Mouse (Mus musculus): Measurements from ENCODE around the gene Foxm1. TPM values are rescaled to one million over a fixed set of nuclear protein-coding genes. Genes with fewer than 3 reads are reported as not detected.

The Foxm1 gene
- polyA plus RNA-seq, 1 experiment from 2014 or later, result 50.9 TPM

DNA sequence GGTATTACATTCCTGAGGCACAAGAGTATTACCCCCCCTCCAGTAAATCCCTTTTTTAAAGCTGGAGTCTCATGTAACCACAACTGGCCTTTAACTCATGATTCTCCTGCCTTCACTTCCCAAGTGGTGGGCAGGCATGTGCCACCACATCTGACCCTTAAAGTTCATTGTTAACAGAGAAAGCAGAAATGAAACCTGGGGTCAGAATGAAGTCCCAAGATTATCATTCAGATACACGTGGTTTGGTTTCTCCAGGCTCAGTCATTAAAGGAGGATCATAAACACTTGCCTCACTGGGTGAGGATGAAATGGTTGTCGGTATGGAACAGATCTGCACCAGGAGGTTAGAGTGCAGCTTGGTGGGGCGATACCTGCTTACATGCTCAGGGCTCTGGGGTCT, 18.5 kb downstream of the Foxm1 start:
- H3K27me3 ChIP-seq (ENCODE audit: control insufficient read depth, insufficient read depth, low read length), result no peaks in the 10 kb centered on the region
- no peak overlapping the region for H3K9ac ChIP-seq (ENCODE audit: low read length)
- H3K36me3 ChIP-seq (ENCODE audit: control insufficient read depth, insufficient read depth, low read length), result no peaks in the 10 kb centered on the region
- H3K4me1 ChIP-seq (ENCODE audit: control insufficient read depth, insufficient read depth, low read length), result no peaks in the 10 kb centered on the region
- H3K27ac ChIP-seq (replicated peaks; ENCODE audit: low read depth, low read length), result no peak overlapping the region
- H3K4me2 ChIP-seq (ENCODE audit: low read depth, severe bottlenecking), result no peak overlapping the region
- no peak overlapping the region for H3K4me3 ChIP-seq (ENCODE audit: low read depth, low read length)
- DNase-seq (ENCODE audit: low spot score) (no peak), ATAC-seq (ENCODE audit: insufficient number of reproducible peaks, low FRiP score, low TSS enrichment, low read depth) (no peak)
- WGBS, result 61% methylated on average over 3 of the region's 3 CpGs
- H3K9me3 ChIP-seq (ENCODE audit: control insufficient read depth, low read length), result no peaks in the 10 kb centered on the region

DNA sequence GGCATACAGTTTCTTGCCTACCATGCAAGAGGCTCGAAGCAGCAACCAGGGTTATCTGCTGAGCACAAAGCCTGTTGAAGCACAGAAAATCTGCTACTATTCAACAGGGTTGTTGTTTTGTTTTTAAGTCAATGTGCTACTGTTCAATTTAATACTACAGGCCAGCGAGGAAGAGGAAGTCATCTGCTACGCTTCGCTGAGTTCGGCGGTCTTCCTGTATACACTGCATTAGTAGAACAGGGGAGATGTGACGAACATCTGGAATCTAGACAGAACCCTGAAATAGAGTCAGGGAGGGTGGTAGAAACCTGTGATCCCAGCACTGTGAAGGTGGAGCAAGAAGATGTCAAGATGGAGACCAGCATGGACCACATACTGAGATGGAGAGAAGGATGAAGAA, 21.0 kb downstream of the Foxm1 start:
- no peak overlapping the region for H3K4me3 ChIP-seq (ENCODE audit: low read depth, low read length)
- no peaks in the 10 kb centered on the region for H3K36me3 ChIP-seq (ENCODE audit: control insufficient read depth, insufficient read depth, low read length)
- H3K4me2 ChIP-seq (ENCODE audit: low read depth, severe bottlenecking), result no peak overlapping the region
- no peak for ATAC-seq (ENCODE audit: insufficient number of reproducible peaks, low FRiP score, low TSS enrichment, low read depth)
- H3K4me1 ChIP-seq (ENCODE audit: control insufficient read depth, insufficient read depth, low read length), result no peaks in the 10 kb centered on the region
- H3K9ac ChIP-seq (ENCODE audit: low read length), result no peak overlapping the region
- H3K27me3 ChIP-seq (ENCODE audit: control insufficient read depth, insufficient read depth, low read length), result no peaks in the 10 kb centered on the region
- H3K27ac ChIP-seq (replicated peaks; ENCODE audit: low read depth, low read length), result no peak overlapping the region
- no peak for DNase-seq (ENCODE audit: low spot score)
- H3K9me3 ChIP-seq (ENCODE audit: control insufficient read depth, low read length), result no peaks in the 10 kb centered on the region
- WGBS, result 81% methylated on average over 7 of the region's 7 CpGs

- WGBS, result 87% methylated on average over 1 of the region's 1 CpGs
- Histone ChIP-seq H3K27ac (replicated peaks; ENCODE audit: low read depth, low read length) (no peak overlapping the region), H3K4me2 (ENCODE audit: low read depth, severe bottlenecking) (no peak overlapping the region), H3K27me3 (ENCODE audit: control insufficient read depth, insufficient read depth, low read length) (no peaks in the 10 kb centered on the region), H3K9ac (ENCODE audit: low read length) (no peak overlapping the region), H3K36me3 (ENCODE audit: control insufficient read depth, insufficient read depth, low read length) (no peaks in the 10 kb centered on the region), H3K9me3 (ENCODE audit: control insufficient read depth, low read length) (no peaks in the 10 kb centered on the region), H3K4me1 (ENCODE audit: control insufficient read depth, insufficient read depth, low read length) (no peaks in the 10 kb centered on the region), H3K4me3 (ENCODE audit: low read depth, low read length) (no peak overlapping the region)
- DNase-seq (ENCODE audit: low spot score), result no peak
- no peak for ATAC-seq (ENCODE audit: insufficient number of reproducible peaks, low FRiP score, low TSS enrichment, low read depth)
Observed at GRCm38 (mm10) chr6:128385026-128385425, 22.3 kb downstream of the Foxm1 start.

DNA sequence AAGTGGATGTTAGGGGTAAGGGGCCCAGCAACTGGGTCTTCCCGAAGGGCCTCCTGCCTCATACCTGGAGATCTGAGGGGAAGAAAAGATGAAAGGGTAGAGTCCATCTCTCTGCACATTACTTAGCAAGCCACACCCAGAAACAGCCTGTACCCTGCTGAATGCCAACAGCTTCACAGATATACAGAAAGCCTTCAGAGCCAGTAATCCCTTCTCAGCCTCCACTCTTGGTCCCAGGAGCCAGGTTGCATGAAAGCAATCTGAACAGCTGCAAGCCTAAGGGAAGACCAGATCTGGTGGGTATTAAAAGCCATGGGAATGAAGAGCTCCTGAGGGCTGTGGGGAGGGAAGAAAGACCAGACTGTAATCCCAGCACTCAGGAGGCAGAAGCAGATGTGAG, 26.4 kb downstream of the Foxm1 start:
- 87% methylated on average over 1 of the region's 1 CpGs for WGBS
- H3K9ac ChIP-seq (ENCODE audit: low read length), result no peak overlapping the region
- H3K27me3 ChIP-seq (ENCODE audit: control insufficient read depth, insufficient read depth, low read length), result no peaks in the 10 kb centered on the region
- H3K9me3 ChIP-seq (ENCODE audit: control insufficient read depth, low read length), result no peaks in the 10 kb centered on the region
- ATAC-seq (ENCODE audit: insufficient number of reproducible peaks, low FRiP score, low TSS enrichment, low read depth) (no peak), DNase-seq (ENCODE audit: low spot score) (no peak)
- no peak overlapping the region for H3K4me2 ChIP-seq (ENCODE audit: low read depth, severe bottlenecking)
- H3K4me3 ChIP-seq (ENCODE audit: low read depth, low read length), result no peak overlapping the region
- no peak overlapping the region for H3K27ac ChIP-seq (replicated peaks; ENCODE audit: low read depth, low read length)
- no peaks in the 10 kb centered on the region for H3K36me3 ChIP-seq (ENCODE audit: control insufficient read depth, insufficient read depth, low read length)
- no peaks in the 10 kb centered on the region for H3K4me1 ChIP-seq (ENCODE audit: control insufficient read depth, insufficient read depth, low read length)

GRCm38 (mm10) chr6:128390683-128391082, 27.9 kb downstream of the Foxm1 start:
- ATAC-seq (ENCODE audit: insufficient number of reproducible peaks, low FRiP score, low TSS enrichment, low read depth) (no peak), DNase-seq (ENCODE audit: low spot score) (no peak)
- WGBS, result 65% methylated on average over 1 of the region's 1 CpGs
- Histone ChIP-seq H3K4me1 (ENCODE audit: control insufficient read depth, insufficient read depth, low read length) (no peaks in the 10 kb centered on the region), H3K4me2 (ENCODE audit: low read depth, severe bottlenecking) (no peak overlapping the region), H3K9me3 (ENCODE audit: control insufficient read depth, low read length) (no peaks in the 10 kb centered on the region), H3K27me3 (ENCODE audit: control insufficient read depth, insufficient read depth, low read length) (no peaks in the 10 kb centered on the region), H3K4me3 (ENCODE audit: low read depth, low read length) (no peak overlapping the region), H3K27ac (replicated peaks; ENCODE audit: low read depth, low read length) (no peak overlapping the region), H3K9ac (ENCODE audit: low read length) (no peak overlapping the region), H3K36me3 (ENCODE audit: control insufficient read depth, insufficient read depth, low read length) (no peaks in the 10 kb centered on the region)

- WGBS, result 79% methylated on average over 7 of the region's 7 CpGs
Observed at GRCm38 (mm10) chr6:128397574-128398261, 35.0 kb downstream of the Foxm1 start.

DNA sequence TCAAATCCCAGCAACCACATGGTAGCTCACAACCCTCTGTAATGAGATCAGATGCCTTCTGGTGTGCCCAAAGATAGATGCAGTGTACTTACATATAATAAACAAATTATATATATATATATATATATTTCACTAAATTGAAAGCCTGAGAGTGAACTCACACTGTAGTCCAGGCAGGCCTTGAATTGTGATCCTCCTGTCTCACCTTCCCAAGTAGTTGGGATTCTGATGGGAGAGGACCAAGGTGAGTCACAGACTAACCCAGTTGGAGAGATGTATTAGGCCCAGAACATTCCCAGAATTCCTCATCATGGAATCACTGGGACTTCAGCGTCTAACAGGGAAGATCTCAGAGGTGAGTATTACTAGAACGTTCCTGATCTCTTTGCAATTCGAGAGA, 36.2 kb downstream of the Foxm1 start, which contains the start of gene Nrip2:
Gene Nrip2, plus strand, starts transcription at position 301 of the 400 bp plus-strand sequence.
- Histone ChIP-seq H3K27ac (replicated peaks; ENCODE audit: low read depth, low read length) (no peak within 1 kb of the TSS), H3K36me3 (ENCODE audit: control insufficient read depth, insufficient read depth, low read length) (no peaks in the 10 kb centered on the region), H3K9ac (ENCODE audit: low read length) (peak within 1 kb of the TSS; percentile 2; the same call in 1 of the 2 replicates), H3K27me3 (ENCODE audit: control insufficient read depth, insufficient read depth, low read length) (no peaks in the 10 kb centered on the region), H3K9me3 (ENCODE audit: control insufficient read depth, low read length) (no peaks in the 10 kb centered on the region), H3K4me1 (ENCODE audit: control insufficient read depth, insufficient read depth, low read length) (0 out of 2 replicates have a peak, but pooled peaks cover 3% of the 10 kb centered on the region), H3K4me3 (ENCODE audit: low read depth, low read length) (no peak within 1 kb of the TSS), H3K4me2 (ENCODE audit: low read depth, severe bottlenecking) (no peak within 1 kb of the TSS)
- no peak for DNase-seq (ENCODE audit: low spot score)
- no peak for ATAC-seq (ENCODE audit: insufficient number of reproducible peaks, low FRiP score, low TSS enrichment, low read depth)
- WGBS, result 87% methylated on average over 3 of the region's 3 CpGs

More at GRCm38 (mm10) chr6:128397574-128398261, 35.0 kb downstream of the Foxm1 start:
- H3K4me2 ChIP-seq (ENCODE audit: low read depth, severe bottlenecking), result no peak overlapping the region
- ATAC-seq (ENCODE audit: insufficient number of reproducible peaks, low FRiP score, low TSS enrichment, low read depth), result no peak
- H3K4me1 ChIP-seq (ENCODE audit: control insufficient read depth, insufficient read depth, low read length), result 0 out of 2 replicates have a peak, but pooled peaks cover 3% of the 10 kb centered on the region
- no peaks in the 10 kb centered on the region for H3K36me3 ChIP-seq (ENCODE audit: control insufficient read depth, insufficient read depth, low read length)
- H3K27me3 ChIP-seq (ENCODE audit: control insufficient read depth, insufficient read depth, low read length), result no peaks in the 10 kb centered on the region
- no peak for DNase-seq (ENCODE audit: low spot score)
- H3K4me3 ChIP-seq (ENCODE audit: low read depth, low read length), result no peak overlapping the region
- H3K9ac ChIP-seq (ENCODE audit: low read length), result no peak overlapping the region
- no peaks in the 10 kb centered on the region for H3K9me3 ChIP-seq (ENCODE audit: control insufficient read depth, low read length)
- no peak overlapping the region for H3K27ac ChIP-seq (replicated peaks; ENCODE audit: low read depth, low read length)

- Histone ChIP-seq H3K4me1 (ENCODE audit: control insufficient read depth, insufficient read depth, low read length) (0 out of 2 replicates have a peak, but pooled peaks cover 3% of the 10 kb centered on the region), H3K27ac (replicated peaks; ENCODE audit: low read depth, low read length) (no peak overlapping the region), H3K27me3 (ENCODE audit: control insufficient read depth, insufficient read depth, low read length) (no peaks in the 10 kb centered on the region), H3K36me3 (ENCODE audit: control insufficient read depth, insufficient read depth, low read length) (no peaks in the 10 kb centered on the region), H3K4me3 (ENCODE audit: low read depth, low read length) (no peak overlapping the region), H3K9me3 (ENCODE audit: control insufficient read depth, low read length) (no peaks in the 10 kb centered on the region), H3K4me2 (ENCODE audit: low read depth, severe bottlenecking) (no peak overlapping the region), H3K9ac (ENCODE audit: low read length) (peak overlapping the region; percentile 2; the same call in 1 of the 2 replicates)
- ATAC-seq (ENCODE audit: insufficient number of reproducible peaks, low FRiP score, low TSS enrichment, low read depth), result no peak
- 55% methylated on average over 14 of the region's 21 CpGs for WGBS
- DNase-seq (ENCODE audit: low spot score), result peak; percentile 35
Observed at GRCm38 (mm10) chr6:128399421-128400185, 36.8 kb downstream of the Foxm1 start.

Data from limb, embryonic 11.5 days (tissue).